Mouse (Mus musculus): Measurements from ENCODE around the gene Foxn4. TPM values are rescaled to one million over a fixed set of nuclear protein-coding genes. Genes with fewer than 3 reads are reported as not detected.
A peak's percentile ranks its signal among the peaks of the same experiment; 100 is the strongest.

The Foxn4 gene
- polyA plus RNA-seq, 1 experiment from 2014 or later = not detected

DNA sequence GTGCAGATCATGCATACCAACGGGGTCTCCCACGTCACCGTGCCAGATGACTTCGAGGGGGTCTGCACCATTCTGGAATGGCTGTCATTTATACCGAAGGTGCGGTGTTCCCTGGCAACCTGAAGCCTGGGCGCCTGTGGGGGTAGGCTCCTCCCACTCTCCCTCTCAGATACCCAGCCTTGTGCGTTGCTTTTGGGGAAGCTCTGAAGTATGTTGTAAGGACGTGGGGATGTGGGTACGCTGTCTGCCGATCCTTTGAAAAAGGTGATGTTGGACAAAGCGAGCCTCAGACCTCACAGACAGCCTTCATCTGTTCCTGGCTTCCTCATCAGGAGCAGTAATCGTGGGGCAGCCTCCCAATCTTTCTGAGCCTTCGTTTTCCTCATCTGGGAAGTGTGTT lies 33.9 kb downstream of the Foxn4 start:
- ATAC-seq = no peak
- no peaks in the 10 kb centered on the region for H3K36me3 ChIP-seq (replicated peaks; ENCODE audit: insufficient read depth, low read length)
- H3K27me3 ChIP-seq (ENCODE audit: insufficient read depth, low read length) = no peaks in the 10 kb centered on the region
- 41% methylated on average over 14 of the region's 14 CpGs for WGBS (ENCODE audit: insufficient replicate concordance)
- TF ChIP-seq CTCF (IDR thresholded peaks at IDR 0.05; ENCODE audit: low read depth) (no peak), EP300 (IDR thresholded peaks at IDR 0.05; ENCODE audit: low read depth) (no peak)
- no peak overlapping the region for H3K9ac ChIP-seq (replicated peaks)
- H3K4me3 ChIP-seq (ENCODE audit: low read depth, low read length) = no peak overlapping the region
- no peak overlapping the region for H3K27ac ChIP-seq (ENCODE audit: low read depth)
- no peaks in the 10 kb centered on the region for H3K9me3 ChIP-seq (ENCODE audit: low read length)
- no peak overlapping the region for H3K4me2 ChIP-seq (ENCODE audit: low read depth, low read length)
- DNase-seq = no peak
- no peaks in the 10 kb centered on the region for H3K4me1 ChIP-seq (ENCODE audit: insufficient read depth)

DNA sequence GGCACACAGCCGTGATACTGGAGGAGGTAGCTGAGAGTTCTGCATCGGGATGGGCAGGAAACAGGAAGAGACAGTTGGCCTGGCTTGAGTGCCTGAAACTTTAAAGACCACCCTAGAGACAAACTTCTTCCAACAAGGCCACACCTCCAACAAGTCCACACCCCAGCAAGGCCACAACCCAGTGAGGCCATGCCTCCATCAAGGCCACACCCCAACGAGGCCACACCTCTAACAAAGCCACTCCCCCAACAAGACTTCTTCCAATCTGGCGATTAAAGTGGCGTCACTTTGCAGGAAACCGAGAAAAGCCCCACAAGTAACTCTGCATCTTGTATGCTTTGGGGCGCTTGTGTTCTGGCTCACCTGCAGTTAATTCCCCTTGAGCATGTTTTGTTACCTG lies 34.7 kb downstream of the Foxn4 start:
- 24% methylated on average over 7 of the region's 7 CpGs for WGBS (ENCODE audit: insufficient replicate concordance)
- H3K9me3 ChIP-seq (ENCODE audit: low read length) = no peaks in the 10 kb centered on the region
- H3K36me3 ChIP-seq (replicated peaks; ENCODE audit: insufficient read depth, low read length) = no peaks in the 10 kb centered on the region
- no peak overlapping the region for H3K27ac ChIP-seq (ENCODE audit: low read depth)
- no peak overlapping the region for H3K9ac ChIP-seq (replicated peaks)
- H3K27me3 ChIP-seq (ENCODE audit: insufficient read depth, low read length) = no peaks in the 10 kb centered on the region
- no peaks in the 10 kb centered on the region for H3K4me1 ChIP-seq (ENCODE audit: insufficient read depth)
- ATAC-seq = no peak
- H3K4me3 ChIP-seq (ENCODE audit: low read depth, low read length) = no peak overlapping the region
- no peak overlapping the region for H3K4me2 ChIP-seq (ENCODE audit: low read depth, low read length)
- no peak for DNase-seq
- TF ChIP-seq EP300 (IDR thresholded peaks at IDR 0.05; ENCODE audit: low read depth) = no peak
- TF ChIP-seq CTCF (IDR thresholded peaks at IDR 0.05; ENCODE audit: low read depth) = no peak

DNA sequence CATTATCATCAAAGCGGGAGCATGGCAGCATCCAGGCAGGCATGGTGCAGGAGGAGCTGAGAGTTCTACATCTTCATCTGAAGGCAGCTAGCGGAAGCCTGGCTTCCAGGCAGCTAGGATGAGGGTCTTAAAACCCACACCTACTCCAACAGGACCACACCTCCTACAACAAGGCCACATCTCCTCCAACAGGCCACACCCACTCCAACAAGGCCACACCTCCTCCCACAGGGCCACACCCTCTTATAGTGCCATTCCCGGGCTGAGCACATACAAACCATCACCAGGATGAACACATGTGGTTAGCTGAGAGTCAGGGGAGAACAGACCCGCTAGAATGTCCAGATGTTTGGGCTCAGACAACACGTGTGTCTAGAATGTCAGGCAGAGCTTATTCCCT lies 44.7 kb downstream of the Foxn4 start:
- no peak overlapping the region for H3K9ac ChIP-seq (replicated peaks)
- TF ChIP-seq CTCF (IDR thresholded peaks at IDR 0.05; ENCODE audit: low read depth) (no peak), EP300 (IDR thresholded peaks at IDR 0.05; ENCODE audit: low read depth) (no peak)
- H3K36me3 ChIP-seq (replicated peaks; ENCODE audit: insufficient read depth, low read length) = peaks cover 19% of the 10 kb centered on the region; the same call in 1 of the 2 replicates
- ATAC-seq (no peak), DNase-seq (no peak)
- 0 out of 2 replicates have a peak, but pooled peaks cover 5% of the 10 kb centered on the region for H3K9me3 ChIP-seq (ENCODE audit: low read length)
- no peaks in the 10 kb centered on the region for H3K4me1 ChIP-seq (ENCODE audit: insufficient read depth)
- H3K4me3 ChIP-seq (ENCODE audit: low read depth, low read length) = no peak overlapping the region
- 70% methylated on average over 5 of the region's 5 CpGs for WGBS (ENCODE audit: insufficient replicate concordance)
- H3K4me2 ChIP-seq (ENCODE audit: low read depth, low read length) = no peak overlapping the region
- no peaks in the 10 kb centered on the region for H3K27me3 ChIP-seq (ENCODE audit: insufficient read depth, low read length)
- H3K27ac ChIP-seq (ENCODE audit: low read depth) = no peak overlapping the region

DNA sequence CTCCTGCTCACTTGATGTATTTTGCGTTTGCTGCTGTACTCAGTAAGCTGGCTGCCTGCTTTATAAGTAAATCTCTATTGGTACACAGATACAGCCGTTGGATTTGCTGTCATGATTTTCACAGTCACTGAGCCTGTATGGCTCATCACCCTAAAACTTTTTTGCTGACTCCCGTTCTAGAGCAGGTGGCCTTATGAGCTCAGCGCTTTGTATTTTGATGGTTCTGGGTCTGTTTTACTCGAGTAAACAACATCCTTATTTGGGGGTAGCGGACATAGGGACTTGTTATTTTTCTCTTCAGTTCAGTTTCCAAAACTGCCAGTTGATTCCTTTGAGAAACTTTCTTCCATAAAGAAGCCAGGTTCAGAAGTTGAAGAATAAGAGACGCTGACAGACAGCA lies 47.6 kb downstream of the Foxn4 start:
- Histone ChIP-seq H3K27ac (ENCODE audit: low read depth) (no peak overlapping the region), H3K9me3 (ENCODE audit: low read length) (0 out of 2 replicates have a peak, but pooled peaks cover 5% of the 10 kb centered on the region), H3K4me3 (ENCODE audit: low read depth, low read length) (no peak overlapping the region), H3K9ac (replicated peaks) (no peak overlapping the region), H3K4me2 (ENCODE audit: low read depth, low read length) (no peak overlapping the region), H3K4me1 (ENCODE audit: insufficient read depth) (no peaks in the 10 kb centered on the region), H3K36me3 (replicated peaks; ENCODE audit: insufficient read depth, low read length) (peaks cover 25% of the 10 kb centered on the region), H3K27me3 (ENCODE audit: insufficient read depth, low read length) (no peaks in the 10 kb centered on the region)
- DNase-seq (no peak), ATAC-seq (no peak)
- no peak for TF ChIP-seq CTCF (IDR thresholded peaks at IDR 0.05; ENCODE audit: low read depth)
- TF ChIP-seq EP300 (IDR thresholded peaks at IDR 0.05; ENCODE audit: low read depth) = no peak
- WGBS (ENCODE audit: insufficient replicate concordance) = 82% methylated on average over 7 of the region's 7 CpGs

DNA sequence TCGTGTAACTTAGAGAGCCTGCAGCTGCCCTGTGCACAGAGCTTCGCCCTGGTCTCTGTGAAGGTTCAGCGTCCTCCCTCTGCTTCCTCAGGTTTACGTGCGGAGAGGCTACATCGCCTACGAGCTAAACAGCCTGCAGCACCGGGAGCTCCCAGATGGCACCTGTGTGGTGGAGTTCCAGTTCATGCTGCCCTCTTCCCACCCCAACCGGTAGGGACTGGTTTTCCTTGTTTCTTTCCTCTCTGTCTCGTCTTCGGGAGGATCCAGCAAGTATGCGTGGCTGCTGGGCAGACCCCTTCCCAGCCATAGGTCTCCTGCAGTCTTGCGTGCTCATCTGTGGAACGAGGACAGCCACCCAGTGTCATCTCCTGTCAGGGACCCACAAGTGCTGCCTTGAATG lies 54.8 kb downstream of the Foxn4 start:
- WGBS (ENCODE audit: insufficient replicate concordance) = 78% methylated on average over 14 of the region's 14 CpGs

DNA sequence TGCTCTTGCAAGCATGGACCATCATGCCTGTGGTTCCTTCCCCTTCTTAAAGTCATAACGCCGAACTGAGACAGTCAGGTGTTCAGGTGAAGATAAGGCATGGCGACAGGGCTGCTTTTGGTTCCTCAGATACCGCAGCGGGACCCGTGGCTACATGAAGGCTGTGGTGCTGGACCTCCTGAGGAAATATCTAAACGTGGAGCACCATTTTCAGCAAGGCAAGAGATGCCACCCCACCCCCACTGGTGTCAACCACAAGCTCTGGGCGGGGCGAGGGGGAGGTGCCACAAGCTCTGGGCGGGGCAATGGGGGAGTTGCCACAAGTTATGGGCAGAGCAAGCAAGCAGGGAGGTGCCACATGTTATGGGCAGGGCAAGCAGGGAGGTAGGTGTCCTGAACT lies 60.4 kb downstream of the Foxn4 start:
- TF ChIP-seq CTCF (IDR thresholded peaks at IDR 0.05; ENCODE audit: low read depth) (no peak), EP300 (IDR thresholded peaks at IDR 0.05; ENCODE audit: low read depth) (no peak)
- DNase-seq (peak; percentile 69), ATAC-seq (peak; percentile 66)
- H3K4me1 ChIP-seq (ENCODE audit: insufficient read depth) = no peaks in the 10 kb centered on the region
- no peak overlapping the region for H3K4me2 ChIP-seq (ENCODE audit: low read depth, low read length)
- no peak overlapping the region for H3K9ac ChIP-seq (replicated peaks)
- peaks cover 4% of the 10 kb centered on the region; the same call in 1 of the 2 replicates for H3K36me3 ChIP-seq (replicated peaks; ENCODE audit: insufficient read depth, low read length)
- no peak overlapping the region for H3K4me3 ChIP-seq (ENCODE audit: low read depth, low read length)
- H3K9me3 ChIP-seq (ENCODE audit: low read length) = no peaks in the 10 kb centered on the region
- no peaks in the 10 kb centered on the region for H3K27me3 ChIP-seq (ENCODE audit: insufficient read depth, low read length)
- WGBS (ENCODE audit: insufficient replicate concordance) = 35% methylated on average over 10 of the region's 10 CpGs
- no peak overlapping the region for H3K27ac ChIP-seq (ENCODE audit: low read depth)

More for the DNA sequence above, 54.8 kb downstream of the Foxn4 start:
- DNase-seq (no peak), ATAC-seq (no peak)
- no peaks in the 10 kb centered on the region for H3K9me3 ChIP-seq (ENCODE audit: low read length)
- TF ChIP-seq EP300 (IDR thresholded peaks at IDR 0.05; ENCODE audit: low read depth) (no peak), CTCF (IDR thresholded peaks at IDR 0.05; ENCODE audit: low read depth) (no peak)
- no peak overlapping the region for H3K4me3 ChIP-seq (ENCODE audit: low read depth, low read length)
- H3K27ac ChIP-seq (ENCODE audit: low read depth) = no peak overlapping the region
- H3K36me3 ChIP-seq (replicated peaks; ENCODE audit: insufficient read depth, low read length) = peaks cover 12% of the 10 kb centered on the region
- H3K4me1 ChIP-seq (ENCODE audit: insufficient read depth) = no peaks in the 10 kb centered on the region
- H3K4me2 ChIP-seq (ENCODE audit: low read depth, low read length) = no peak overlapping the region
- H3K9ac ChIP-seq (replicated peaks) = no peak overlapping the region
- H3K27me3 ChIP-seq (ENCODE audit: insufficient read depth, low read length) = no peaks in the 10 kb centered on the region

DNA sequence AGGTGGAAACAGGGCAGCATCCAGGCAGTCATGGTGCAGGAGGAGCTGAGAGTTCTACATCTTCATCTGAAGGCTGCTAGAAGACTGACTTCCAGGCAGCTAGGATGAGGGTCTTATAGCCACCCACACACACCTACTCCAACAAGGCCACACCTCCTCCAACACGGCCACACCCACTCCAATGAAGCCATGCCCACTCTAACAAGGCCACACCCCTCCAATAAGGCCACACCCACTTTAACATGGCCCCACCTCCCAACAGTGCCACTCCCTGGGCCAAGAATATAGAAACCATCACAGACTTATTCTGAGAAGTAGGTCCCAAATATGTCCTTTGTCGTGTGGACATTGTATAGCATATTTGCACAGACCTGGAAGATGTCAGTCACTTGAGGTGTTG lies 67.4 kb downstream of the Foxn4 start:
- no peak for DNase-seq
- WGBS (ENCODE audit: insufficient replicate concordance) = 69% methylated on average over 2 of the region's 2 CpGs
- no peak overlapping the region for H3K4me3 ChIP-seq (ENCODE audit: low read depth, low read length)

More for the DNA sequence above, 67.4 kb downstream of the Foxn4 start:
- no peak for ATAC-seq
- TF ChIP-seq EP300 (IDR thresholded peaks at IDR 0.05; ENCODE audit: low read depth) (no peak), CTCF (IDR thresholded peaks at IDR 0.05; ENCODE audit: low read depth) (no peak)
- Histone ChIP-seq H3K36me3 (replicated peaks; ENCODE audit: insufficient read depth, low read length) (peaks cover 4% of the 10 kb centered on the region; the same call in 1 of the 2 replicates), H3K4me1 (ENCODE audit: insufficient read depth) (no peaks in the 10 kb centered on the region), H3K9me3 (ENCODE audit: low read length) (no peaks in the 10 kb centered on the region), H3K4me2 (ENCODE audit: low read depth, low read length) (no peak overlapping the region), H3K27me3 (ENCODE audit: insufficient read depth, low read length) (no peaks in the 10 kb centered on the region), H3K27ac (ENCODE audit: low read depth) (no peak overlapping the region), H3K9ac (replicated peaks) (no peak overlapping the region)

Other genes starting within 250 kb of the Foxn4 start
- 2.6 and 2.8 TPM in 2 replicates for gene Usp30, start 208.3 kb downstream of the Foxn4 start, polyA plus RNA-seq (2015; fragmentation: Nextera tagmentation; extraction: Ambion mirVana)
- not detected in 2 replicates for gene Svop, start 182.2 kb downstream of the Foxn4 start, polyA plus RNA-seq (2015; fragmentation: Nextera tagmentation; extraction: Ambion mirVana)
- 4.5 and 5.7 TPM in 2 replicates for gene Alkbh2, start 145.6 kb downstream of the Foxn4 start, polyA plus RNA-seq (2015; fragmentation: Nextera tagmentation; extraction: Ambion mirVana)
- 11.8 TPM in 2 replicates for gene Ung, start 143.4 kb downstream of the Foxn4 start, polyA plus RNA-seq (2015; fragmentation: Nextera tagmentation; extraction: Ambion mirVana)
- gene Acacb, start 127.3 kb downstream of the Foxn4 start, polyA plus RNA-seq (2015; fragmentation: Nextera tagmentation; extraction: Ambion mirVana) = 1.0 and 1.2 TPM in 2 replicates
- 0.28 and 0.37 TPM in 2 replicates for gene Myo1h, start 15.4 kb upstream of the Foxn4 start, polyA plus RNA-seq (2015; fragmentation: Nextera tagmentation; extraction: Ambion mirVana)
- gene Kctd10, start 106.7 kb upstream of the Foxn4 start, polyA plus RNA-seq (2015; fragmentation: Nextera tagmentation; extraction: Ambion mirVana) = 16.4 and 17.4 TPM in 2 replicates
- 11.1 and 11.3 TPM in 2 replicates for gene Ube3b, start 106.8 kb upstream of the Foxn4 start, polyA plus RNA-seq (2015; fragmentation: Nextera tagmentation; extraction: Ambion mirVana)
- gene Mmab, start 170.3 kb upstream of the Foxn4 start, polyA plus RNA-seq (2015; fragmentation: Nextera tagmentation; extraction: Ambion mirVana) = 3.8 and 4.5 TPM in 2 replicates
- gene Mvk, start 170.5 kb upstream of the Foxn4 start, polyA plus RNA-seq (2015; fragmentation: Nextera tagmentation; extraction: Ambion mirVana) = 9.4 and 10.7 TPM in 2 replicates